Mouse (Mus musculus) hindbrain, embryonic 16.5 days (tissue): Measurements from ENCODE around the gene Tor2a. TPM values are rescaled to one million over a fixed set of nuclear protein-coding genes. Genes with fewer than 3 reads are reported as not detected.
A peak's percentile ranks its signal among the peaks of the same experiment; 100 is the strongest.

ENCODE experiments used
- ATAC-seq: fragments of 200-750 bp; cut with Nextera tagmentation; 2 replicates; pipeline ENCODE4 v1.8.0; 2017; ENCODE audit warnings: moderate TSS enrichment, moderate library complexity
- H3K27ac ChIP-seq: fragments of 300-500 bp; sonication (generic); 2 replicates; pipeline ENCODE4 v1.5.1; 2014; ENCODE audit warnings: low read depth, mild to moderate bottlenecking, control low read depth, low read length, moderate library complexity
- H3K27me3 ChIP-seq: fragments of 300-500 bp; sonication (generic); replicated peaks from 2 replicates; pipeline ENCODE4 v1.6.1; 2014; ENCODE audit warnings: low read length; ENCODE audit not compliant: control insufficient read depth, insufficient read depth
- H3K36me3 ChIP-seq: fragments of 300-500 bp; sonication (generic); 2 replicates; pipeline ENCODE4 v1.6.1; 2014; ENCODE audit warnings: mild to moderate bottlenecking, low read length, moderate library complexity, mixed read lengths; ENCODE audit not compliant: control insufficient read depth, insufficient read depth
- H3K4me1 ChIP-seq: fragments of 300-500 bp; sonication (generic); 2 replicates; pipeline ENCODE4 v1.6.1; 2014; ENCODE audit warnings: low read depth, low read length; ENCODE audit not compliant: control insufficient read depth, insufficient read depth
- H3K4me2 ChIP-seq: fragments of 300-500 bp; sonication (generic); 2 replicates; pipeline ENCODE4 v1.6.1; 2014; ENCODE audit warnings: mild to moderate bottlenecking, low read length, control low read depth, moderate library complexity
- H3K4me3 ChIP-seq: fragments of 300-500 bp; sonication (generic); 2 replicates; pipeline ENCODE4 v1.5.1; 2014; ENCODE audit warnings: mild to moderate bottlenecking, low read length, control low read depth, moderate library complexity
- H3K9ac ChIP-seq: fragments of 300-500 bp; sonication (generic); 2 replicates; pipeline ENCODE4 v1.6.1; 2014; ENCODE audit warnings: low read depth, mild to moderate bottlenecking, control low read depth, low read length, moderate library complexity
- H3K9me3 ChIP-seq: fragments of 300-500 bp; sonication (generic); 2 replicates; pipeline ENCODE4 v1.6.1; 2014; ENCODE audit warnings: mild to moderate bottlenecking, low read length, moderate library complexity; ENCODE audit not compliant: control insufficient read depth
- WGBS: fragments of 180-500 bp; shearing (Covaris S2); extraction: QIAGEN DNeasy Blood & Tissue Kit; methylation state at CpG from one replicate; pipeline ENCODE4 v1.1.7; 2014; 5-methylcytosine and 5-hydroxymethylcytosine counted together
- polyA plus RNA-seq: library from polyadenylated mRNA; unstranded; fragments of >200 nt; fragmentation: Nextera tagmentation; extraction: Ambion mirVana; gene quantifications from 2 replicates; pipeline ENCODE4 v1.2.1, GENCODE M21; 2015

The Tor2a gene
- polyA plus RNA-seq, 1 experiment from 2014 or later = 50.8 TPM

DNA sequence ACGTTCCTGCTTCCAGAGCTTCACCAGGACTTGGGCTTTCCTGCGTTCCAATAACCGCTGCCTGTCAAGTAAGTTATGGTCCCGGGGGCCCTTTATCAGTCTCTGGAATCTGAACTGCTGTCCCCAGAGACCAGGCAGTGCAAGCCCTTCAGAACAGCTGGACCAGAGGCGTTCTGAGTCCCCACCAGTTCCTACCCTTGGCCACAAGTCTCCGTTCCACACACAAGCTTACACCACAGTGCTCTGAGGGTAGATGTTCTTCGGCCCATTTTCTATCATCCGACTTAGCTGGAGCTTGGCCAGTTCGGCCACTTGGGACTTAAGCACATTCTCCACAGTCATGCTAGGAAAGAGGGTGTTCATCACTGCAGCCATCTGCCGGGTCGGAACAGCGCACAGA, 10.2 kb downstream of the Tor2a start:
- Histone ChIP-seq H3K4me2 (no peak overlapping the region), H3K27ac (no peak overlapping the region), H3K9ac (no peak overlapping the region), H3K4me3 (no peak overlapping the region), H3K36me3 (0 out of 2 replicates have a peak, but pooled peaks cover 4% of the 10 kb centered on the region), H3K27me3 (no peaks in the 10 kb centered on the region), H3K9me3 (no peaks in the 10 kb centered on the region), H3K4me1 (no peaks in the 10 kb centered on the region)
- no peak for ATAC-seq
- 73% methylated on average over 12 of the region's 12 CpGs for WGBS

DNA sequence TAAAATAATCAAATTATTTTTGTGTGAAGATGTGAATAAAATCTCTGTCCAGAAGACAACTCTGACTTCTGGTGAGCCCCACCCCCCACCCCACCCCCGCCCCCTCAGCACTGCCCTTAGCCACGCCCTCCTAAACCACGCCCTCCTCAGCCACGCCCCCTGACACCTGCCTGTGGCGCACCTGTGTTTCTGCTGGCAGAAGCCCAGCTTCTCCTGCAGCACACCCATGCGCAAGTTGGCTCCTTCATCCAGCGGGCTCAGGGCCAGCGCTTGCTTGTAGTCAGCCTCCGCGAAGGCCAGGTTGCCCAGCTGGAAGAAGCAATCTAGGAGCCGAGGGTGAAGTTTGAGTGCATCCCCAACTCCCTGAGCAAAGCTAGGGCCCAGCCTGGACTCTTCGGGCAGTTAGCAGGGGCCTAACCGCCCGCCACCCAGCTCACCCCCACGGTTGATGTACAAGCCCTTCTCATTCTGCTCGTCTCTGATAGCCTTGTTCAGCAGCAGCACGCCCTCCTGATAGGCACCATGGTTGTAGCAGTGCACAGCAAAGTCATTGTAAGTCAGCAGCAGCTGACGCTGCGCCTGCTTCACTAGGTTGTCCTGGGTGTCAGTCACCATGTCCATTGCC, 11.7 kb downstream of the Tor2a start:
- H3K27ac ChIP-seq = no peak overlapping the region
- no peak for ATAC-seq

DNA sequence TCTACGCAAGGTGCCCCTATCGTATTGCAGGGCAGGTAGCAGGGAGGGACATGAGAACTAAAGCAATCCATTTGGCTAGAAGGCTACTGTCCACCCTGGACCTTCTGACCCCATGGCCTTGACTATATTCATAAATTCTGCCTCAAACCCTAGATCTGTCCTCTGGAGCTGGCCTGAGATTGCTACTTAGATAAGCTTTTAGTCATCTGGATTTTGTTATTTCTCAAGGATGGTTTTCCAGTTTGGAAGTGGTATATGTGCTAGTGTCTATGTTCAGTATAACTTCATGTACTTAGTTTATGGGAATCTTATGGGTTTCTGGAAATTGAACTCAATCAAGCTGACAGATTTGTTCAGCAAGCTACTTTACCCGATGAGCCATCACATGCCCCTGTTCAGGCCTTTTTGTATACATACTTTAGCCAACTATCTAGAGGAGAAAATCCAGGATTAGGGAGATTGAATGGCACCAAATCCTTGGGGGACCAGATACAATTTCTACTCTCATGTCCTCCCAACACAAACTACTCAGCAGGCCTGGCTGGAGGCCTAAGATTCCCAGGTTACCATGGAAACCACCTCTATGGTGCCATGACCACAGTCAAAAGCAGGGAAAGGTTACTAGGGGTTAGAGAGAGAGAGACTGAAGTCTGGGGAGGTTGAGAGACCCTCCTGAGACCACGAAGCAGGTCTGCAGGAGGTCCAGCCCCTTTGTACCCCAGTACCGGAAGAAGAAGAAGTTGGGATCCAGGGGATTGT, 12.5 kb downstream of the Tor2a start:
- no peak overlapping the region for H3K27ac ChIP-seq
- no peaks in the 10 kb centered on the region for H3K27me3 ChIP-seq
- H3K9ac ChIP-seq = no peak overlapping the region
- no peak overlapping the region for H3K4me2 ChIP-seq
- H3K36me3 ChIP-seq = no peaks in the 10 kb centered on the region
- H3K9me3 ChIP-seq = no peaks in the 10 kb centered on the region
- ATAC-seq = no peak
- H3K4me1 ChIP-seq = no peaks in the 10 kb centered on the region; the same call in 1 of the 2 replicates
- 60% methylated on average over 5 of the region's 5 CpGs for WGBS
- H3K4me3 ChIP-seq = no peak overlapping the region

More for the DNA sequence above, 11.7 kb downstream of the Tor2a start:
- 58% methylated on average over 19 of the region's 19 CpGs for WGBS
- H3K4me1 ChIP-seq = no peaks in the 10 kb centered on the region
- no peak overlapping the region for H3K9ac ChIP-seq
- no peaks in the 10 kb centered on the region for H3K9me3 ChIP-seq
- no peak overlapping the region for H3K4me3 ChIP-seq
- H3K27me3 ChIP-seq = no peaks in the 10 kb centered on the region
- H3K36me3 ChIP-seq = no peaks in the 10 kb centered on the region
- no peak overlapping the region for H3K4me2 ChIP-seq

DNA sequence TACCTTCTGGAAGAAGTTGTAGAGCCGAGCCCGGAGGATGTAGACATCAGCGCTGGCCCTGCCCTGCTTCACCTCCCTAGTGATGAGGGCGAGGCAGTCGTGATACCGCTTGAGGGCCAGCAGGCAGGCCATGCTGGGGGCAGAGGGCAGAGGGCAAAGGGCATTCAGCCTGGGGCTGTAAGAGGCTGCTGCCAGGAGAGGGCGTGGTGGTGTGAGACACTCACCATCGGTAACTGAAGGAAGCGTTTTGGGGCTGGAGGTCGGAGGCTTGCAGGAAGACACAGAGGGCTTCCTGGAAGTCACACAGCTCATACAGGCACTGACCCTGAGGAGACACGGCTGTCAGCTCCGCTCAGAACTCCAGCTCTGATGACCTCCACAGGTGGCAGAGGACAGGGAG, 14.9 kb downstream of the Tor2a start:
- H3K27ac ChIP-seq = no peak overlapping the region
- H3K9me3 ChIP-seq = no peaks in the 10 kb centered on the region
- H3K4me1 ChIP-seq = peaks cover 14% of the 10 kb centered on the region
- no peak overlapping the region for H3K4me3 ChIP-seq
- ATAC-seq = no peak
- H3K4me2 ChIP-seq = no peak overlapping the region
- no peaks in the 10 kb centered on the region for H3K27me3 ChIP-seq
- 42% methylated on average over 12 of the region's 12 CpGs for WGBS
- no peaks in the 10 kb centered on the region for H3K36me3 ChIP-seq
- H3K9ac ChIP-seq = no peak overlapping the region

DNA sequence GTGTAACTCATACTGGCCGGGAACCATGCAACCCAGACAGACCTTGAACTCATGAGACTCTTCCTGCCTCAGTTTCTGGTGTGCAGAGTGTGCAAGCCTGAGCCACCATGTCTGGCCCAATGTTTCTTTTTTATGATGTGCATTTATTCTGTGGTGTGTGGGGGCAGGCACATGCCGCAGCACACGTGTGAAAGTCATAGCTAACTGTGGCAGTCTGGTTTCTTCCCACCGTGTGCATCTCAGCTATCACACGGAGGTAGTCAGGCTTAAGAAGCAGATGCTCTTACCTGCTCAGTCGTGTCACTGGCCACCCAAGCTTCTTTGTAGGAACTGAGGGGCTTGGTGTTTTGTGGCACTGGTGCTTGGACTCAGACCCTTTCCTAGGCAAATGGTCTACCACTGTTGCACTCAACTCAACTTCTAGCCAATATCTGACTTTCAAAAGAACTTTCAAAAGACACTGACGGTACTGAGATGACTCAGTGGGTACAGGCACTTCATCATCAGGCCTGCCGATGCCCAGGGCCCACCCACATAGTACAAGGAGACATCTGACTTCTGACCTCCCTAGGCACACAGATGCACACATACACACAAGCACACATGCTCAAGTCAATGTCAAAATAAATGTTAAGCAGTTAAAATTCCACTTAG, 15.7 kb downstream of the Tor2a start:
- Histone ChIP-seq H3K36me3 (no peaks in the 10 kb centered on the region), H3K27me3 (no peaks in the 10 kb centered on the region), H3K9ac (no peak overlapping the region), H3K4me1 (peaks cover 14% of the 10 kb centered on the region), H3K27ac (no peak overlapping the region), H3K9me3 (no peaks in the 10 kb centered on the region), H3K4me2 (no peak overlapping the region), H3K4me3 (no peak overlapping the region)
- no peak for ATAC-seq
- 87% methylated on average over 8 of the region's 8 CpGs for WGBS

DNA sequence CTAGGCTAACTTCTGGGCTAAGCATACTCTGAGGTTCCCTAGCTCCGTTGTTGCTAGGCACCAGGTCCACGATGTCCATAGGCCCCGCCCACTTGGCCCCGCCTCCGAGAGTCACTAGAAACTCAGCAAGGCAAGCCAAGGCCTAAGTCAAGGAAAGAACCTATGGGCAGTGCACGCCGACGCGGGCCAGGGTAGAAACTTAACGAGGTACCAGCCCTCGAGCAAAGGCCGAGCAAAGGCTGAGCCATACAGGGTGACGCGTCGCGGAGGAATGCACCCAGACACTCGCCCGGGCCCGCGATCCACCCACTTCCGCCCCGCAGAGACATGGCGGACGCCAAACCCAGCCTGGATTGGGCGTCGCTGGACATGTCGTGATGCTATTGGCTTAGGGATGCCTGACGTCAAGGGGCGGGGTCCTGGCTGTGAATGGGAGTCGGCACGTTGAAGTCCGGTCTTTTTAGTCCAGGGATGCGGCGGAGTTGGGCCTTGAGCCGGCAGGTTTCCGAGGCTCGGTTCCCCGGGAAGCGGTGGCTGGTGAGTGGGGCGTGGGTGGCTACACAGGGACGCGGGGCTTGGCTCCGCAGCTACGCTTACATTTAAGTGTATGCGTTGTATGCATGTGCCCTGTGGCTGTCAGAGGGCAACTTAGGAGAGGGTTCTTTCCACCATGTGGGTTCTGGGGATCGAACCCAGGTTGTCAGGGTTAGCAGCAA, 18.5 kb downstream of the Tor2a start, which contains the start of the genes Ttc16 and Ptrh1:
Ttc16 (minus strand) TSS at position 275 of the 716 bp plus-strand sequence.
Ptrh1 (plus strand) TSS at position 428 of the 716 bp plus-strand sequence.
- Histone ChIP-seq H3K27ac (peak within 1 kb of the TSS; percentile 77), H3K4me1 (peaks cover 14% of the 10 kb centered on the region), H3K27me3 (no peaks in the 10 kb centered on the region), H3K9ac (peak within 1 kb of the TSS; percentile 70), H3K9me3 (no peaks in the 10 kb centered on the region), H3K36me3 (no peaks in the 10 kb centered on the region), H3K4me3 (peak within 1 kb of the TSS; percentile 69), H3K4me2 (peak within 1 kb of the TSS; percentile 90)
- peak; percentile 99 for ATAC-seq
- under 1% methylated on average over 46 of the region's 46 CpGs for WGBS

DNA sequence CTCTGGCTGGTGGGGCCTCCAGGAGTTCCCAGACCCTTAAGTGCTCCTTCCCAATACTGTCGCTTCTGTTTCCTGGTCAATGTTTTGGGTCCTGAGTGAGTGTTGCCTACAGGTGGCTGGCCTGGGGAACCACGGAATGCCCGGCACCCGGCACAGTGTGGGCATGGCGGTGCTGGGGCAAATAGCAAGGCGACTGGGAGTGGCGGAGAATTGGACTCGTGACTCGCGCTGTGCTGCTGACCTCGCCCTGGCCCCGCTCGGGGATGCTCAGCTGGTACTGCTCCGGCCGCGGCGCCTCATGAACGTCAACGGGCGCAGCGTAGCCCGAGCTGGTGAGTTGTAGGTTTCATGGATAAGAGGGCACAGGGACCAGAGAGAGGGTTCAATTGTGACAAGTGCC, 19.2 kb downstream of the Tor2a start:
- Histone ChIP-seq H3K36me3 (no peaks in the 10 kb centered on the region), H3K9me3 (no peaks in the 10 kb centered on the region), H3K4me3 (peak overlapping the region; percentile 69), H3K4me1 (peaks cover 14% of the 10 kb centered on the region), H3K27ac (no peak overlapping the region), H3K27me3 (no peaks in the 10 kb centered on the region), H3K4me2 (peak overlapping the region; percentile 90), H3K9ac (peak overlapping the region; percentile 70)
- 27% methylated on average over 22 of the region's 22 CpGs for WGBS
- ATAC-seq = no peak

DNA sequence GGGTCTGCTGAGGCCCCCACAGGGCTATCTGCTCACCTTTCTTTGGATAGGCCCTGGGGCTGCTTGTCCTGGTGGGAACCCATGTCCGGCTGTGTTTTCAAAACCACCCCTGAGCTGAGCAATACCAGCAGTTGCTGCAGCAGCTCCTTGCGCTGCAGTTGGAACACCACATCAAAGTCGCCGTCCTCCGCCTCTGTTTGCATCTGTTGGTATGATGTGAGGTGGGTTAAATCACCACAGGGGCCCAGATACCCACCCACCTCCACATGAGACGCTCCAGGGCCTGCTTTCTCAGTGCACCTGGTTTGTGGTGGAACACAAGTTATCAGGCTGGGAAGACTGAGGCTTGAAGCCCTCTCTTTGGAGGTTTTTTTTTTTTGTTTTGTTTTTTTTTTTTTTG, 21.0 kb downstream of the Tor2a start:
- ATAC-seq = no peak
- H3K9me3 ChIP-seq = no peaks in the 10 kb centered on the region
- no peak overlapping the region for H3K4me3 ChIP-seq
- H3K27ac ChIP-seq = no peak overlapping the region
- H3K27me3 ChIP-seq = no peaks in the 10 kb centered on the region
- H3K36me3 ChIP-seq = no peaks in the 10 kb centered on the region
- H3K4me1 ChIP-seq = peaks cover 14% of the 10 kb centered on the region
- WGBS = 92% methylated on average over 6 of the region's 6 CpGs
- H3K4me2 ChIP-seq = no peak overlapping the region
- H3K9ac ChIP-seq = no peak overlapping the region
